Mouse (Mus musculus): ENCODE results near the gene Spaca6.

Spaca6 gene

GRCm38 (mm10) chr17:17826751-17827657, at the start of gene Spaca6:
Gene Spaca6, plus strand, starts transcription at chr17:17827158.
- DNase-seq (ENCODE audit: low read depth, low spot score), result peak; percentile 24

DNA sequence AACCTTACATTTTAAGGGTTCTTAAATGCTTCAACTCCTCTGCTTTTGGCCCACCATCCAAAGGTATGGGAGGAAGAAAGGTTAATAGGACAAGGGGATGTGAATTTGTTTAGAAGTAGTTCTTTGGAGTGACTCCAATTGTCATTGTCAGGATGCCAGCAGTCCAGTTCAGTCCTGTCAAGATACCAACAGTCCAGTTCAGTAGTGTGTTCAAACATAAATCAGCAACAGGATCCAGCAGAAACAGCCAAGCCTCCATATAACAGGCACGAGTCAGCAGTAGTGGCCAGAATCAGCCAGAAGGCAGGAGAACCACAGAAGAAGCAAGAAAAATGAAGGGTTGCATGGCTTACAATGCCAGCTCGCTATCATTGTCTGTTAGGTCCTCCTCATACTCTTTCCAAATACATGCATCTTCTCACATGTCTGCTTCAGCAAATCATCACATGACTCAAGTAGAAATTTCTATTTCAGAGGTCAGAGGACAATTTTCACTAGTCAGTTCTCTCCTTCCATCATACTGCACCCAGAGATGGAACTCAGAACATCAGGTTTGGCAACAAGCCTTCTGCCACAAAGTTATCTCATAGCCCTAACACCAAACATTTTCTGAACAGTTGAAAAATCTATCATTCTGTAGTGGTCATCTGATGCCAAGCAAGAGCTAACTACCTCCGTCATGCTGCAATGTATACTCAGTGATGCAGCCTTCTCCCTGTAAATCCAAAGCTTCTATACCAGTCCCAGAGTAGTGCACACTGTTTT, 35.9 kb upstream of the Spaca6 start:
- no peak for DNase-seq (ENCODE audit: low read depth, low spot score)

DNA sequence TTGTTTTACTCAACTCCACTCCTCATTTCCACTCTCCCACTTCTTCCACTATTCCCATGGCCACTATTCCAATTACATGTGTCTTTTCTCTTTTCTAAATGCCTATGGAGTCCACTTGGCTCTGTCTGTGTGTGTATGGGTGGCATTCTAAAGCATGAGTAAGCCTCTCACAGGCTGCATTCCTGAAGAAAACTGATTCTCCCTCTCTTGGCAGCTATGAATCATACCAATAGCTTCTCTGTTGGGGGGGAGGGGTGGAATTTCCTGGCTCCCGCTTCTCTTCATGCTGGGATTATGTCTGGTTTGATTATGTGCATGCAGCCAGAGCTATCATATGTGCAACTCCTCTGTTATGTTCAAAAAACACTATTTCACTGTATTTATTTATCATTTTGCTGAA, 34.4 kb upstream of the Spaca6 start:
- DNase-seq (ENCODE audit: low read depth, low spot score), result no peak

DNA sequence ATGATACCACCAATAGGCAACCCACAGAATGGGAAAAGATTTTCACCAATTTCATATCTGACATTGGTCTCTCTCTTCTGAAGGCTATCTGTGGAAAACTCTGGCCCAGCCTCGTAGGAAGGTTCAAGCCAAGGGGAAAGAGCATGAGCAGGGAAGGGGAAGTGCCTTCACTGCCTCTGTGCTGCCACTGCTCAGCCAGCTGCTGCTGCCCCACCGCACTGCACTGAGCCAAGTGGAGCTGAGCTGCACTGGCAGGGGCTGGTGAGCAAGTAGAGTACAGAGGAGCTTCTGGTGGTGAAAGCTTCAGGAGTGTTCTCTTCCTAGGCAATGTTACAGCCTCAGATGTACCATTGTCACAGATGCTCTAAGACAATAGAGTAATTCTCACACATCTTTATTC, 31.4 kb upstream of the Spaca6 start:
- DNase-seq (ENCODE audit: low read depth, low spot score), result no peak

DNA sequence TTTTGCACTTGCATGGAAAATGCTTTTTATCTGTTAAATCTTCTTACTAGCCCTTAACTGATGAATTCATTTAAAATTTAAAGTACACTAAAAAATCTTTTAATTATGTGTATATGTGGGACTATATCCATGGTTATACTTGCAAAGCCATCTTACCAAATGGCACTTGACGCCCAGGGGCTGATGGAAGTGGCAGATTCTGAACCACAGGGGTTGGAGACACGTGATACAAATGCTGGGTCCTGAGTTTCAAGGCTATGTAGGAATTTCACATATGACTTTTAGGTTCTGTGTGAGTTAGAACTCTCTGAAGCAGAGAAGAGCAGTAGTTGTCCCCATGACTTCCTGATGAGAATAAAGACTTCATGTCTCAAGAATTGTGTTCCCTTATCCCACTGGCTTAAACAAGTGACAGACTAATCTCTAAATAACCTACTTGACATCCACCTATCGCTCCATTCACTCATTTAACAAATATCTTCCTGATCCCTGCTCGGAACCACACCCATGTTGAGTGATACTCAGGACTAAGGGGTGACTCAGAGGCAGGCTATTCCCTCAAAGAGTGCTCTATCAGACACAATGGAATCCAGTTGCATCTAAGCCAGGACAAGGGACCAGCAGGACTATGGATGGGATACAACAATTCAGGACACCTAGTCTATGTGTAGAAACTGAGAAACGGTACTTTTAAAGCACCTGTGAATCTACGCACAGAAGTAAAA, 3.2 kb upstream of the Spaca6 start:
- no peak for DNase-seq (ENCODE audit: low read depth, low spot score)

DNA sequence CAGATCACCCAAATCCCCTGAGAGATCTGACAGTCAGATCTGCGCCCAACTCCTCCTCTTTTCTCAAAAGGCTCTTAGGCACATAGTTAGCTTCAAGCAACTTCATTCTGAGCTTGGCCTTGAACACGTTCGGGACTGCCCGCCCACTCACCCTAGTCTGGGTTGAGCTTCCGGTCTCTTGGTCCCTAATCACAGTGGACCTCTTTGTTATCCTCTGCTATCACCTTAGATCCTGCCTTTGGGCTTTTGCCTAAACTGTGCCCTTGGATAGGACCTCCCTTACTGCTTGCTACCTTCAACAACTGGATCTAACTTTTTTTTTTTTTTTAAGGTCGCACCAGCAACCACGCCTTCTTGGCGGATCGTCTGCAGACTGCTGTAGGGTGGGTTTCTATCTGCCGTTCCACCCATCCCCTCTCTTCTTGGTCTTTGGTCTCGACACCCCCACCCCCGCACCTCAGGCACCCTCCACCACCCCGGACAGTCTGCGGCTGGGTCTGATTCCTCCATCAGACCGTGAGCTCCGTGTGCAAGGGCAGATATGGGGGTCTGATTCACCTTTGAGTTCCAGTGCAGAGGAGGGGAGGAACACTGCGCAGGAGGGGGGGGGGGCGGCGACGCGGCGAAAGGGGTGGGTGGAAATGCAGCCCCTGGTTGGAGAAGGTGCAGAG, 902 bp upstream of the Spaca6 start:
- peak; percentile 26 for DNase-seq (ENCODE audit: low read depth, low spot score)

GRCm38 (mm10) chr17:17827658-17828190, 766 bp downstream of the Spaca6 start:
- no peak for DNase-seq (ENCODE audit: low read depth, low spot score)

DNA sequence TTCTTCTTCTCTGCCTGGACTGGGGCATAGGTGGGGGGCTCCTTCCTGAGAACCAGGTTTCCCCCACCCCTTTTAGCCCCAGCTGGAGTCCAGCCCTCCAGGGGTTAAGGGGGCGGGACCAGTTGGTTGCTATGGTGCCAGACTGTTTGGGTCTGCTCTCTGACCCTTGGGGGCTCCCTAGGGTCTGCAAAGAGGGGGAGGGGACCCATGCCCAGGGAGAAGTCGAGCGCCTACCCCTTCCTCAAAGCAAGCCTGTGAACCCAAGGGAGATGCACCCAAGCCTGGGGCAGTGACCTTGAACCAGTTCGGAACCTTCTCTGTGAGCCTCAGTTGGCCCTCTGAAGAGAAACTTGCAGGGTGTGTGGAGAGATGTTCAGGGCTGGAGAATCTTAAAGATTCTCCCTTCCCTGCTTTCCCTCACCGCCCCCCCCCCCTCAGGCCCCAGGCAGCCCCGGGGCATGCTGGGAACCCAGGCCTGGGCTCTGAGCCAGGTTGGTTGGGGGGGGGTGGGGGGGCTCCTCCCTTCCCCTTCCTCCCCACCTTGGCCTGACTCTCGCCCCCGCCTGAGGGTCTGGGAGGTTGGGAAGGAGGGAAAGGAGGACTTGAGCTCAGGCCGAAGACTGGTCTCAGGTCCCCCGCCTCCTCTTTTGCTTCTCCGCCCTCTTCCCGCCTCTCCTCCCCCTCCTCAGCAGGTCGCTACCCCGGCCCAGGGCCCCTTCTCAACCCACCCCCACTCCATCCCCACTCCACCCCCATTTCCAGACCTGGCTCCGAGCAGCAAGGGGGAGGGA, 1.4 kb downstream of the Spaca6 start:
- DNase-seq (ENCODE audit: low read depth, low spot score), result no peak

DNA sequence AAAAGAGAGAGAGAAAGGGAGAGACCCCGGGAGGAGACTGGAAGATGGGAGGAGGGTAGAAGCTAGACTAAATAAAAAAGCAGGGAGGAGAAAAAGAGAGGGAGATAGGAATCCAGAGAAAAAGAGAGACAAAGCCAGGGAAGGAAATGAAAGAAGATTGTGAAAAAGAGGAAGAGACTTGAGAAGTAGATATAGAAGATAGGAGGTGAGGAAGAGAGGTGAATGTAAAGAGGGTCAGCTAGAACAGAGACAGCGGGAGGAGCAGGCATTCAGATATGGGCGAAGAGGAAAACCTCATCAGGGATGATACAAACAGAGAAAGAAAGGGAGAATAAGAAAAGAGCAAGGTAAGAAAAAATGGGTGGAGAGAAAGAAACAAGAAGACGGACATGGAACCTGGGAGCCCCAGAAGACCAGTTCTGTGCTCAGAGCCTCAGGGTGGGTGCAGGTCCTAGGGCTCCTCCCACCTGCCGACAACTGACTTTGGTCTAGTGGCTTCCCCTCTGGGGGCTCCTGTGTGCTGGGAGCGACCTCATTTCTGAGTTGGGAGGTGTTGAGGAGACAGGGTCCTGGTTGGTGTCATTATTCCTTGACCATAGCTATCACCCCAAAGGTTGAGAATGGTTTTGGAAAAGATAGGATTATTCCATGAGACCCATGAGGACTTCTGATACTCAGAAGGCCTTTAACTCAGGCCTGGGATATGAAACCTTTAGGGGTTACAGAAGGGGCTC, 2.3 kb downstream of the Spaca6 start:
- DNase-seq (ENCODE audit: low read depth, low spot score), result no peak

DNA sequence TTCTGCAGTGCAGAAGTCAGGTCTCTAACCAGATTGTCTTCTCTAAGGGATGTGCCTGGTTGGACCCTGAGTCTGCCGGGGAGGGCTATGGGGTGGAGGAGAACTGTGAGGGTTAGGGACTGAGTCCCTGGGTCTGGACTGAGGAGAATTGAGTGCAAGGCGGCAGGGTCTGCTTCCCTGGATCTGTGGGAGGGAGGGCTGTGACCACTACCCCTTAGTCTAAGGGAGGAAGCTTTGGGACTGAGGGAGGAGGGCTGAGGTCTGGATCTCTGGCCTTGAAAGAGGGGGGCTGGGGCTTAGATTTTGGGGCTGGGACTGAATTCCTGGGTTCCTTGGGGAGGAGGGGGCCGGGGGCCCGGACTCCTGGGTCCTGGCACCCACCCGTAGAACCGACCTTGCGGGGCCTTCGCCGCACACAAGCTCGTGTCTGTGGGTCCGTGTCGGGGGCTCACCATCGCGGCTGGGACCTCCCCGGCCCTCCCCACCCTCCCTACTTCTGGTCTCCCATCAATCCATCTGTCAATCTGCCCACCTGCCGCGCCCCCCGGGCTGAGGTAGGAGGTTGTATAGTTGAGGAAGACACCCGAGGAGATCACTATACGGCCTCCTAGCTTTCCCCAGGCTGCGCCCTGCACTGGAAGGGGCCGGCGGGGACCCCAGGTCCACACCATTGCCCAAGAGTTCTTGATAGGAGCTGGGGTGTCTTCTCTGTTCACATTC, 3.0 kb downstream of the Spaca6 start:
- no peak for DNase-seq (ENCODE audit: low read depth, low spot score)

- no peak for DNase-seq (ENCODE audit: low read depth, low spot score)
Measured at GRCm38 (mm10) chr17:17830731-17831130, 3.8 kb downstream of the Spaca6 start.

GRCm38 (mm10) chr17:17834896-17835295, 7.9 kb downstream of the Spaca6 start:
- no peak for DNase-seq (ENCODE audit: low read depth, low spot score)

GRCm38 (mm10) chr17:17836101-17836500, 9.1 kb downstream of the Spaca6 start:
- DNase-seq (ENCODE audit: low read depth, low spot score), result no peak

DNA sequence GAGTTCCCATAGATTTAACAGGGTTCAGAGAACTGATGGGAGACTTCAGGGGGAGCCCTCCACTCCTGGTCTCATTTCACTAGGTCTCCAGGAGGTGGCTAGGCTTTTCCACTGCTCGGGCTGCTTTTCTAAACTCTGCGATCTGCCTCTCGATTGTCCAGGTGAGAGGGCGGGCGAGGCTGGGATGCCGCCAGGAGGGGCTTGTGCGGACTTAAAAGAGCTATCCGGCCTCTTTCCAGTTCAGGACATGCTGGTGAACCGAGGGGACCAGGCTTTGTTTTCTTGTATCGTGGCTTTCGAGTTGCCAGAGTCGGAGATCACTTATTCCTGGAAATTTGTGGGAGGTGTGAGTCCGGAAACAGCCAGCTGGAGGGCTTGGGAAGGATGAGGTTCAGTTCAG, 10.5 kb downstream of the Spaca6 start:
- no peak for DNase-seq (ENCODE audit: low read depth, low spot score)

DNA sequence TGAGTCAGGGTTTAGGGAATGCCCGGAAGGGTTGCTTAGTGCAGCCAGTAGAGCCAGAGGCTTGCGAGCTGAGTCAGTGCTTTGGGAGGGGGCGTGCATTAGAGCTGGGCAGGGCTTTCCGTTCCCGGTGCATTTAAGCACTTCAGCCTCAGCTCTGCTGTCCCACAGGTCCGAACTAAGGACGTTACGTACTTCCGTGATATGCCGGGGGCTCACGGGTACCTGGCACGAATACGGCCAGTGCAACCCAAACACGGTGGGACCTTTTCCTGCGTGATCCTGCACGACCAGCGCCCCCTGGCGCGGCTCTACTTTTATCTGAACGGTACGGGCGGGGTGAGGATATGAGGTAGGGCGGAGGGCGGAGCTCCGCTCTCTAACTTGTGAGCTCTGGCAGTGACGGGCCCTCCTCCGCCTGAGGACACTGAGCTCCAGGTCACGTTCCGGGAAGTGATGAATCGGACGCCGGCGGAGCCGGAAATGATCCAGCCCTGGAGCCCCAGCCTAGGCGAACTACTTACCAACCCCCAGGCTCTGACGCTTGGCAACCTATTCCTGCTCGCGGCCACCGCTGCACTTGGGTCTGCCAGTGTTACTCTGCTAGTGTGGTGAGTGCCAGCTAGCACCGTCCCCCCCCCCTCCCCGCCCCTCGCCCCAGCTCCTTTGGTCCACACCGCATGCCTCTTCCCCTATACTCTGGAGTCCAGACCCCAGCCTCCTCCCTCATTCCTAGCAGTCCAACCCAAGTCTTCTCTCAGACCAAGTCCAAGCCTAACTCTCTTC, 11.2 kb downstream of the Spaca6 start:
- peak; percentile 96 for DNase-seq (ENCODE audit: low read depth, low spot score)

DNA sequence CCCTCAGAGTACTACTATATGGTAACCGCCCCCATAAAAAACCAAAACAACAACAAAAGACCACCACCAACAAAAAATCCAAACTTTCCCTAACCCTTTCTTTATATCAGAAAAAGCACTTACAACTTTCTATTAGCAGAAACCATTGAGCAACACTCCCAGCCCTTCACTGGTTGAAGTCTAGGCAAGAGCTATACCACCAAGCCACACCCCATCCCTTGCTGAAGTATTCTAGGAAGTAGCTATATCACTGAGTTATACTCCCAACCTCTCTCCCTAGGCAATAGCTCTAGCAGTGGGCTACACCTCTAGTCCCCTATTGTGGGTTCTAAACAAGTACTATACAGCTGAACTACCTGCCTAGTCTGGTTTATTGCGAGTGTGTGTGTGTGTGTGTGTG, 12.3 kb downstream of the Spaca6 start:
- no peak for DNase-seq (ENCODE audit: low read depth, low spot score)

DNA sequence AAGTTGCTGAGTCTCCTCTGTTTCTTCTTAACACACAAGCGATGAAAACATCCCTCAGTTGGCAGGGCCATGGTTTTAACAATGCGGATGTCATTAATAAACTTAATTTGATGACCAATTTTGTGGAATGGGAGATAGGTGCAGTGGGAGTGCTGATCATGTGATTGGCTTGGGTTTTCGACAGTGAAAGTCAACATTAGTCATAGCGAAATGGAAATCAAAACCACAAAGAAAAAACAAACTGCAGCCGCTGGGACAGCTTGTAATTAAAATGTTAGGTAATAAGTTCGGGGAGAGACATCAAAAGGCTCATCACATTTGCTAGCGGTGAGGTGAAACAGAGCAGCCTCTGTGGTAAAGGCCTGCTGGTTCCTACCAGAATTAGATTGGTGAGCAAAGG, 13.8 kb downstream of the Spaca6 start:
- peak; percentile 64 for DNase-seq (ENCODE audit: low read depth, low spot score)

DNA sequence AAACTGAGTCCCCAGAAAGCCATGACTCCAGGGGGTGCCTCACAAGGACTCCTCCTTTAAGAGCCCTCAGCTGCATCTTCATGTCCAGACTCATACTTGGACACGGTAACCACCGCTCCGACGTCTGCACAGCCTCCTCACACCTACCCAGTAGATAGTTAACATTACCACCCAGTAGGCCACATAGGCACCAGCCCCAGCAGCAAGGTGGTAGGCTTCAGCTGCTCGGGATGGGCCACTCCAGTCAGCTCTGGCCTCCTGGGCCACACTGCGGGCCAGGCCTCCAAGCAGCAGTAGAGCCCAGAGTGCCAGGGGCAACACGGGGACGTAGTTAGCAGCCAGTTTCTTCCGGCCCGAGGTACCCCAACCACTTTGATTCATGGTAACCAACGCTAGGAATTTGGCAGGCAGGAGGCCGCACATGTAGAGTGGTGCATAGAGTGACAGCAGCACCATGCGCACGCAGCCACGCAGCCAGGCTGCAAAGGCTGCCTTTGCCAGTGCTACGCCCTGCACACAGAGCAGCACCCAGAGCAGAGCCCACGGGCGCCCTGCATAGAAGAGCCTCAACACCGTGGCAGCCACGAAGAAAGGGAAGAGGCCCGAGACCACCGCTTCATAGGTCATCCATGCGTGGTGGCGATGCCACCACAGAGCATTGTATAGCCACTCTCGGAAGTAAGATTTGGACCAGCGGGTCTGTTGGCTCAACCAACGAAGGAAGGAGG, 16.7 kb downstream of the Spaca6 start:
- no peak for DNase-seq (ENCODE audit: low read depth, low spot score)

Data from CD4-positive helper T cell, adult 2 months (primary cell).